Mouse (Mus musculus) spleen, adult 2 months (tissue): ENCODE measurements at regions not wholly inside any gene's neighbourhood (a gene's known extent, or its start where the extent isn't known, plus 50 kb on each side); places are given as distances from the start of the nearest gene placed in this dataset.

Source experiments
- DNase-seq, 2 experiments: peaks; one replicate each; pipeline versions ENCODE4 v3.0.0 to v3.0.0-alpha.2; 2012 to 2021; ENCODE audit warnings: low spot score in 2 of 2, low read depth in 1 of 2
- H3K27ac ChIP-seq: fragments of 200-500 bp; 2 replicates; pipeline ENCODE4 v1.5.1; 2012; ENCODE audit warnings: low read length, inconsistent platforms; ENCODE audit not compliant: insufficient read depth
- H3K27me3 ChIP-seq: fragments of 200-500 bp; 2 replicates; pipeline ENCODE4 v1.6.1; 2012; ENCODE audit warnings: mild to moderate bottlenecking, moderate library complexity, low read length, inconsistent platforms; ENCODE audit not compliant: control insufficient read depth, insufficient read depth
- H3K36me3 ChIP-seq: fragments of 200-500 bp; 2 replicates; pipeline ENCODE4 v1.6.1; 2012; ENCODE audit warnings: mild to moderate bottlenecking, low read length, inconsistent platforms; ENCODE audit not compliant: control insufficient read depth, insufficient read depth
- H3K4me1 ChIP-seq: fragments of 200-500 bp; 2 replicates; pipeline ENCODE4 v1.6.1; 2011; ENCODE audit warnings: inconsistent platforms; ENCODE audit not compliant: control insufficient read depth, insufficient read depth, insufficient read length
- H3K4me3 ChIP-seq: fragments of 200-500 bp; 2 replicates; pipeline ENCODE4 v1.5.1; 2011; ENCODE audit warnings: mild to moderate bottlenecking, inconsistent platforms; ENCODE audit not compliant: insufficient read depth, insufficient read length; ENCODE audit errors: extremely low read depth
- CTCF ChIP-seq: fragments of 200-500 bp; IDR thresholded peaks from 2 replicates; pipeline ENCODE4 v1.5.1; 2011; ENCODE audit warnings: mild to moderate bottlenecking, inconsistent platforms; ENCODE audit not compliant: insufficient read depth, insufficient read length, insufficient replicate concordance; ENCODE audit errors: extremely low read depth
- POLR2A ChIP-seq: fragments of 200-500 bp; IDR thresholded peaks from 2 replicates; pipeline ENCODE4 v1.6.1; 2011; ENCODE audit warnings: low read depth, low read length, inconsistent platforms
- WGBS: fragments of 180-500 bp; shearing (Covaris S2); methylation state at CpG from one replicate; pipeline ENCODE4 v1.1.7; 2018; 5-methylcytosine and 5-hydroxymethylcytosine counted together

- Histone ChIP-seq H3K27ac (no peak overlapping the region), H3K36me3 (no peaks in the 10 kb centered on the region), H3K27me3 (no peaks in the 10 kb centered on the region), H3K4me3 (no peak overlapping the region), H3K4me1 (no peaks in the 10 kb centered on the region)
- DNase-seq, result no peak
- WGBS, result 76% methylated on average over 6 of the region's 6 CpGs
- no peak for TF ChIP-seq CTCF
- TF ChIP-seq POLR2A, result no peak
These were observed 406.6 kb upstream of the Nbea start for GRCm38 (mm10) chr3:56590071-56590470.

- no peak overlapping the region for H3K27ac ChIP-seq
- H3K4me1 ChIP-seq, result no peaks in the 10 kb centered on the region
- TF ChIP-seq POLR2A, result no peak
- TF ChIP-seq CTCF, result no peak
- H3K36me3 ChIP-seq, result no peaks in the 10 kb centered on the region
- H3K27me3 ChIP-seq, result no peaks in the 10 kb centered on the region
- DNase-seq, result peak in 1 of 2 experiments; percentile 21
- no peak overlapping the region for H3K4me3 ChIP-seq
- whole genome bisulfite sequencing, result 55% methylated on average over 5 of the region's 5 CpGs
These were observed 391.9 kb upstream of the Nbea start for GRCm38 (mm10) chr3:56575422-56575821.

DNA sequence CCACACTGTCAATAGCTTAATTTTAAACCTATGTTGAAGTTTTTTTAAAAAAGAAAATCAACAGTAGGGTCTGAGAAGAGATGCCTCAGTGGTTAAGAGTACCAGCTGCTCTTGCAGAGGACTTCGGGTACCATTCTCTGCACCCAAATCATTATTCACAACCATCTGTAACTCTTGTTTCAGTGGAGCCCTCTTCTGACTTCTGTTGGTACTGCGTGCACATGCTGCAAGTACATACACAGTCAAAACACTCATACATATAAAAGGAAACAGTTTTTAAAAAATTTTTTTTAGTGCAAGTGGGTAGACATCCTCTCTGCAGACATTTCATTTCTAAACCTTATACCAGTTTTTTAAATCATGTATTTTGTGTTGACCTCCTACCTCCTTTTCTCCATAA is 352.7 kb upstream of the Nbea start:
- DNase-seq, result no peak
- Histone ChIP-seq H3K4me1 (no peaks in the 10 kb centered on the region), H3K27ac (no peak overlapping the region), H3K4me3 (no peak overlapping the region), H3K36me3 (no peaks in the 10 kb centered on the region), H3K27me3 (no peaks in the 10 kb centered on the region)
- WGBS, result 80% methylated on average over 2 of the region's 2 CpGs
- TF ChIP-seq CTCF (no peak), POLR2A (no peak)

- no peaks in the 10 kb centered on the region for H3K4me1 ChIP-seq
- no peak overlapping the region for H3K27ac ChIP-seq
- no peaks in the 10 kb centered on the region for H3K36me3 ChIP-seq
- H3K27me3 ChIP-seq, result no peaks in the 10 kb centered on the region
- no peak for DNase-seq
- TF ChIP-seq POLR2A (no peak), CTCF (no peak)
- no peak overlapping the region for H3K4me3 ChIP-seq
- 85% methylated on average over 1 of the region's 1 CpGs for WGBS
These were observed 320.9 kb upstream of the Nbea start for GRCm38 (mm10) chr3:56504445-56504844.

DNA sequence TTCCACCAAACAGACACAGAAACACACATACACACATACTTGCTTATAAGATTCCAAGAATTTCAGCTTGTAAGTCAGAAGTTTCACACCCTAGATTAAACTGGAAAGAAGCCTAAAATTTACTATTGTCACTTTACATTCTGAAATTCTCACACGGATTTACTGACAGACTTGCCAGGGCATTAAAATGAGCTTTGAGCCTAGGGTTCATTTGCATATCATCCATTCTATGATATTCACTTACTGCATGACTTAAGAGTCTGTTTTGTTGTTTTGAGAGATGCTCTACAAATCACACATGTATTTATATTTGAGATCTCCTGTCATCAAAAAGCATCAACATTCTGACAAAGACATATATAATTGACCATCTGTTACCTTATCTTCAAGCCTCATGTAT is 315.8 kb upstream of the Nbea start:
- Histone ChIP-seq H3K4me1 (no peaks in the 10 kb centered on the region), H3K27me3 (no peaks in the 10 kb centered on the region), H3K4me3 (no peak overlapping the region), H3K36me3 (no peaks in the 10 kb centered on the region), H3K27ac (no peak overlapping the region)
- no peak for TF ChIP-seq POLR2A
- TF ChIP-seq CTCF, result no peak
- DNase-seq, result no peak
- 69% methylated on average over 1 of the region's 1 CpGs for WGBS

DNA sequence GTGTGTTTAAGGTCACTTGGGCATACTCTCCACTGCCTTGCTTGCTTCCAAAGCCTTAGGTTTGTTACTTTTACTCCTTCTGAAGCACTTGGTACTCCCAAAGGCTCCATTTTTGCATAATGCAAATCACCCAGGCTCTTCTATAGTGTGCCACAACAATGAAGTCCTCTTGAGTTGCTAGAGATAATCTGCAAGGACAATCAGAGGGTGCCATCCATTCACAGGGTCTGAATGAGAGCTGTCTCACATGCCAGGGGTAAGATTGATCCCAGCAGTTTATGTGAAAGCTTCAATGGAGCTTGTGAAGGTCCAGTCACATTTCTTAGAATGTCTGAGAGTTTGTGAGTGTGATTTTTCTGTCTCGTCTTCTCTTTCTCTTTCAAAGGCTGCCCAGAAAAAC is 310.4 kb upstream of the Nbea start:
- 78% methylated on average over 1 of the region's 1 CpGs for WGBS
- no peak for TF ChIP-seq CTCF
- TF ChIP-seq POLR2A, result no peak
- no peak for DNase-seq

GRCm38 (mm10) chr3:56489154-56489553 is 305.7 kb upstream of the Nbea start:
- no peak overlapping the region for H3K4me3 ChIP-seq
- TF ChIP-seq POLR2A, result no peak
- 72% methylated on average over 5 of the region's 5 CpGs for WGBS

More for the DNA sequence above, 310.4 kb upstream of the Nbea start:
- Histone ChIP-seq H3K4me3 (no peak overlapping the region), H3K27me3 (no peaks in the 10 kb centered on the region), H3K4me1 (no peaks in the 10 kb centered on the region), H3K27ac (no peak overlapping the region), H3K36me3 (no peaks in the 10 kb centered on the region)

More at GRCm38 (mm10) chr3:56489154-56489553, 305.7 kb upstream of the Nbea start:
- DNase-seq, result no peak
- no peaks in the 10 kb centered on the region for H3K27me3 ChIP-seq
- no peaks in the 10 kb centered on the region for H3K36me3 ChIP-seq
- H3K4me1 ChIP-seq, result no peaks in the 10 kb centered on the region
- H3K27ac ChIP-seq, result no peak overlapping the region
